Comparison of ENCODE assay signal across 13 mouse cellular contexts in the genomic region with DNA sequence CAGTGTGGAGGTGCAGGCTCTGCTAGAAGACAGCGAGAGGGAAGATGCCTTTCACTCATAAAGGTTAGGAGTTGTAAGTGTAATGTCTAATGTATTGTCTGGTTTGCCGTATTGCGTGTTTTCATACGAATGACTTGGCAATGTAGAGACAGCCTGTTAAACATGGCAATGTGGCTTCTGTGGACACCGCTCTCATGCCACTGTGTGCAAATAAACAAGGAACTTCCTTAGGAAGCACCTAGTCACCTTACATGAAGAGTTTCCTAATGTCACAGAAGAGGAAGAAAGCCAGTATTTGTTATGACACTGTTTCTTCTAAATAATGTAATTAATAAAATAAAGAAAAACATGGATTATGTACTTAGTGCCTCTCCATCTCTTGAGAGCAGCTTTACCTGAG.
"Had no signal": no experiment of that assay in that cellular context is flagged by ENCODE, and none has a peak within 500 bp of the region (broad histone marks: within the 10 kb centered on the region; RNA-seq: fewer than 3 reads in every experiment).

No protein-coding gene starts in this region.

- DNase-seq: kidney, adult 18-20 months; kidney, adult 9 months; kidney, postnatal 14 days; kidney, postnatal 4 days; liver; liver, embryonic 13.5 days; lung, embryonic 14.5 days; lung, postnatal 10 days; thymus, adult 2 months; thymus, postnatal 14 days; thymus, postnatal 4 days had no signal

- ATAC-seq: intestine, embryonic 16.5 days; midbrain, embryonic 15.5 days had no signal
